Mouse (Mus musculus) heart, postnatal 0 days (tissue): Measurements from ENCODE around the gene Trank1.

Experiments
- CTCF ChIP-seq: IDR thresholded peaks from 2 replicates; pipeline ENCODE4 v1.5.1; 2016; ENCODE audit warnings: antibody characterized with exemption, control low read depth, low read depth
- EP300 ChIP-seq: IDR thresholded peaks from 2 replicates; pipeline ENCODE4 v1.6.1; 2016; ENCODE audit warnings: antibody characterized with exemption, low read depth

DNA sequence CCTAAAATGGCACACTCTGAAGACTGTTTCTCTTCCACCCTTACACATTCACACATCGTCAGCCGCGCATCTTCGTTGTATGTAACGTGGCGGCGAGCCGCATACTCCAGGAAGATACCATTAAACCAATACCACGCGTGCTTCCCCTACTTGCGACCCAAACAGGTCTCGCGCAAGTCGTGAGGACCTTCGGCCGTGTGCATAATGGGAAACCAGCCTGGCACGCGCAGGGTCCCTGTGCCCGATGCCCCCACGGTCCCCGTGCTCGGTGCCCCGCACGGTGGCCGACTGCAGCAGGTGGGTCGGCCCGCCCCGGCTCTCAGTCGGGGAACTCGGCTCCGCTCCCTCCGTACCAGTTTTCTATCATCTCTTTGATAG, 40.5 kb upstream of the Trank1 start:
- TF ChIP-seq CTCF, result no peak
- TF ChIP-seq EP300, result no peak
